Mouse (Mus musculus): ENCODE data around the gene Tbkbp1. TPM values are rescaled to one million over a fixed set of nuclear protein-coding genes. Genes with fewer than 3 reads are reported as not detected.

Gene Tbkbp1
- total and polyA plus RNA-seq, 3 experiments = 11.7 to 33.5 TPM; not detected in 1

GRCm38 (mm10) chr11:97108976-97109375, 42.3 kb downstream of the Tbkbp1 start:
- no peak overlapping the region for H3K27ac ChIP-seq (ENCODE audit: control insufficient read depth, low read depth, low read length)
- no peaks in the 10 kb centered on the region for H3K36me3 ChIP-seq (ENCODE audit: control insufficient read depth in 1 of 2, insufficient read depth in 2 of 2, low read length in 2 of 2)
- DNase-seq (ENCODE audit: low read depth, low spot score) = peak; percentile 15
- H3K27me3 ChIP-seq (ENCODE audit: control insufficient read depth in 1 of 2, insufficient read depth in 2 of 2, low read length in 2 of 2) = peaks cover 3 to 12% of the 10 kb centered on the region in 2 experiments; a peak in 3 of 4 replicates
- H3K9me3 ChIP-seq (replicated peaks; ENCODE audit: insufficient read depth, low read length) = no peaks in the 10 kb centered on the region
- H3K79me2 ChIP-seq (ENCODE audit: control insufficient read depth, insufficient read depth, low read length, poor library complexity) = no peaks in the 10 kb centered on the region
- no peak overlapping the region for H3K4me3 ChIP-seq (ENCODE audit: control insufficient read depth in 1 of 2, insufficient read depth in 1 of 2, low read depth in 2 of 2, low read length in 2 of 2)
- H3K4me1 ChIP-seq (ENCODE audit: control insufficient read depth in 1 of 2, insufficient read depth in 2 of 2, low read length in 2 of 2) = peaks cover 0 to 2% of the 10 kb centered on the region in 2 experiments; a peak in 1 of 4 replicates
- H3K9ac ChIP-seq (ENCODE audit: control insufficient read depth, low read depth, low read length, poor library complexity, severe bottlenecking) = no peak overlapping the region
- TF ChIP-seq EP300 (IDR thresholded peaks at IDR 0.05; ENCODE audit: low read depth in 1 of 2, low read length in 2 of 2) (no peak), MXI1 (IDR thresholded peaks at IDR 0.05; ENCODE audit: low read depth, low read length) (no peak), NRF1 (IDR thresholded peaks at IDR 0.05; ENCODE audit: insufficient read depth, low read depth, low read length, poor library complexity, severe bottlenecking) (no peak), MYC (IDR thresholded peaks at IDR 0.05; ENCODE audit: low read depth, low read length) (no peak), UBTF (IDR thresholded peaks at IDR 0.05; ENCODE audit: borderline replicate concordance, insufficient read depth, low read depth, low read length) (no peak), CHD1 (IDR thresholded peaks at IDR 0.05; ENCODE audit: low read depth, low read length) (no peak), MEF2A (IDR thresholded peaks at IDR 0.05; ENCODE audit: extremely low read depth, insufficient replicate concordance, low read depth, low read length, poor library complexity, severe bottlenecking) (no peak), POLR2A (IDR thresholded peaks at IDR 0.05; ENCODE audit: control insufficient read depth in 1 of 2, insufficient read depth in 1 of 2, low read depth in 1 of 2, low read length in 2 of 2, poor library complexity in 1 of 2) (no peak), CHD2 (IDR thresholded peaks at IDR 0.05; ENCODE audit: low read length) (no peak), KAT2A (conservative IDR thresholded peaks at IDR 0.05; ENCODE audit: low read depth, low read length) (no peak), MAFK (IDR thresholded peaks at IDR 0.05; ENCODE audit: borderline replicate concordance, low read depth, low read length) (no peak), USF1 (IDR thresholded peaks at IDR 0.05; ENCODE audit: low read depth, low read length) (no peak), SMC3 (IDR thresholded peaks at IDR 0.05; ENCODE audit: low read depth, low read length) (no peak), ZNF384 (IDR thresholded peaks at IDR 0.05; ENCODE audit: low read depth, low read length) (no peak)

GRCm38 (mm10) chr11:97104091-97104483, 47.2 kb downstream of the Tbkbp1 start:
- H3K27ac ChIP-seq (ENCODE audit: control insufficient read depth, low read depth, low read length) = no peak overlapping the region
- no peak for TF ChIP-seq SMC3 (IDR thresholded peaks at IDR 0.05; ENCODE audit: low read depth, low read length)
- TF ChIP-seq MAFK (IDR thresholded peaks at IDR 0.05; ENCODE audit: borderline replicate concordance, low read depth, low read length) = no peak
- TF ChIP-seq ZC3H11A (IDR thresholded peaks at IDR 0.05; ENCODE audit: low read depth, low read length) = no peak
- no peak for TF ChIP-seq ZMIZ1 (IDR thresholded peaks at IDR 0.05; ENCODE audit: low read depth, low read length)
- no peak for DNase-seq (ENCODE audit: low read depth, low spot score)
- no peaks in the 10 kb centered on the region for H3K9me3 ChIP-seq (replicated peaks; ENCODE audit: insufficient read depth, low read length)
- no peaks in the 10 kb centered on the region for H3K79me2 ChIP-seq (ENCODE audit: control insufficient read depth, insufficient read depth, low read length, poor library complexity)
- no peak overlapping the region for H3K9ac ChIP-seq (ENCODE audit: control insufficient read depth, low read depth, low read length, poor library complexity, severe bottlenecking)
- H3K4me1 ChIP-seq (ENCODE audit: control insufficient read depth in 1 of 2, insufficient read depth in 2 of 2, low read length in 2 of 2) = peaks cover 2 to 15% of the 10 kb centered on the region in 2 experiments; a peak in 3 of 4 replicates
- peaks cover 3 to 12% of the 10 kb centered on the region in 2 experiments; a peak in 3 of 4 replicates for H3K27me3 ChIP-seq (ENCODE audit: control insufficient read depth in 1 of 2, insufficient read depth in 2 of 2, low read length in 2 of 2)
- no peak overlapping the region for H3K4me3 ChIP-seq (ENCODE audit: control insufficient read depth in 1 of 2, insufficient read depth in 1 of 2, low read depth in 2 of 2, low read length in 2 of 2)
- H3K36me3 ChIP-seq (ENCODE audit: control insufficient read depth in 1 of 2, insufficient read depth in 2 of 2, low read length in 2 of 2) = peaks cover 0 to 7% of the 10 kb centered on the region in 2 experiments; a peak in 2 of 4 replicates

All from MEL (cell line).